Mouse (Mus musculus) embryonic facial prominence, embryonic 14.5 days (tissue): ENCODE measurements around the gene Lgr5. TPM values are rescaled to one million over a fixed set of nuclear protein-coding genes. Genes with fewer than 3 reads are reported as not detected.

ENCODE experiments used
- ATAC-seq: fragments of 200-750 bp; cut with Nextera tagmentation; 2 replicates; pipeline ENCODE4 v1.8.0; 2017; ENCODE audit warnings: low read depth, moderate number of reproducible peaks, moderate TSS enrichment
- DNase-seq: peaks from one replicate; pipeline ENCODE4 v3.0.0-alpha.2; 2015; ENCODE audit warnings: low spot score
- H3K27ac ChIP-seq: fragments of 300-500 bp; sonication (generic); replicated peaks from 2 replicates; pipeline ENCODE4 v1.5.1; 2014; ENCODE audit warnings: low read depth, mild to moderate bottlenecking, low read length, moderate library complexity
- H3K27me3 ChIP-seq: fragments of 300-500 bp; sonication (generic); replicated peaks from 2 replicates; pipeline ENCODE4 v1.6.1; 2014; ENCODE audit warnings: low read length; ENCODE audit not compliant: control insufficient read depth, insufficient read depth
- H3K36me3 ChIP-seq: fragments of 300-500 bp; sonication (generic); 2 replicates; pipeline ENCODE4 v1.6.1; 2014; ENCODE audit warnings: low read length, mixed read lengths; ENCODE audit not compliant: control insufficient read depth, insufficient read depth
- H3K4me1 ChIP-seq: fragments of 300-500 bp; sonication (generic); 2 replicates; pipeline ENCODE4 v1.6.1; 2014; ENCODE audit warnings: antibody characterized with exemption, low read length; ENCODE audit not compliant: control insufficient read depth, insufficient read depth
- H3K4me2 ChIP-seq: fragments of 300-500 bp; sonication (generic); 2 replicates; pipeline ENCODE4 v1.6.1; 2014; ENCODE audit warnings: low read depth, mild to moderate bottlenecking, low read length, moderate library complexity, mixed read lengths
- H3K4me3 ChIP-seq: fragments of 300-500 bp; sonication (generic); 2 replicates; pipeline ENCODE4 v1.5.1; 2014; ENCODE audit warnings: low read depth, mild to moderate bottlenecking, low read length
- H3K9ac ChIP-seq: fragments of 300-500 bp; sonication (generic); 2 replicates; pipeline ENCODE4 v1.6.1; 2014; ENCODE audit warnings: low read depth, mild to moderate bottlenecking, low read length, moderate library complexity, mixed read lengths
- H3K9me3 ChIP-seq: fragments of 300-500 bp; sonication (generic); 2 replicates; pipeline ENCODE4 v1.6.1; 2016; ENCODE audit warnings: low read length; ENCODE audit not compliant: control insufficient read depth
- WGBS: fragments of 180-500 bp; shearing (Covaris S2); extraction: QIAGEN DNeasy Blood & Tissue Kit; methylation state at CpG from one replicate; pipeline ENCODE4 v1.1.7; 2014; 5-methylcytosine and 5-hydroxymethylcytosine counted together
- polyA plus RNA-seq: library from polyadenylated mRNA; unstranded; fragments of >200 nt; fragmentation: Nextera tagmentation; extraction: Ambion mirVana; gene quantifications from 2 replicates; pipeline ENCODE4 v1.2.1, GENCODE M21; 2014

Lgr5 gene
- polyA plus RNA-seq, 1 experiment from 2014 or later, result 10.4 TPM

DNA sequence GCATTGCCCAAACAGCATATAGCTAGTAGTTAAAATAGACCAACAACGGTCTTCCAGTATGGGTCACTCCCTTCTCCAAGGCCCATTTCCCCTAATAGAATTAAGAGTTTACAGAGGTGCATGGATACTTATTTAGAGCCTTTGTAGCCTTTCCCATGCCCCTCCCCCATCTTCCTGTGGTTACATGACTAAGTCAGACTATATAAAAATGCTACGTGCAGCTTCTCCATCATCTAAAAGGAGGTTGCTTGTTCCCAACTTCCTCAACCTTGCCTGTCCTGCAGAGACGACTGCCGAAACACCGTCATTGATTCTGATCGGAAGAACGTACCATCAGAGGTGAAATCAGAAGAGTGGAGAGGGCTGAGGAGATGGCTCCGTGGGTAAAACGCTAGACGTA is 82.4 kb downstream of the Lgr5 start:
- H3K27ac ChIP-seq, result no peak overlapping the region
- no peak overlapping the region for H3K4me2 ChIP-seq
- H3K4me3 ChIP-seq, result no peak overlapping the region
- 87% methylated on average over 10 of the region's 10 CpGs for WGBS
- H3K36me3 ChIP-seq, result no peaks in the 10 kb centered on the region
- ATAC-seq (no peak), DNase-seq (no peak)
- no peaks in the 10 kb centered on the region for H3K9me3 ChIP-seq
- H3K9ac ChIP-seq, result no peak overlapping the region
- H3K4me1 ChIP-seq, result no peaks in the 10 kb centered on the region
- H3K27me3 ChIP-seq, result no peaks in the 10 kb centered on the region

DNA sequence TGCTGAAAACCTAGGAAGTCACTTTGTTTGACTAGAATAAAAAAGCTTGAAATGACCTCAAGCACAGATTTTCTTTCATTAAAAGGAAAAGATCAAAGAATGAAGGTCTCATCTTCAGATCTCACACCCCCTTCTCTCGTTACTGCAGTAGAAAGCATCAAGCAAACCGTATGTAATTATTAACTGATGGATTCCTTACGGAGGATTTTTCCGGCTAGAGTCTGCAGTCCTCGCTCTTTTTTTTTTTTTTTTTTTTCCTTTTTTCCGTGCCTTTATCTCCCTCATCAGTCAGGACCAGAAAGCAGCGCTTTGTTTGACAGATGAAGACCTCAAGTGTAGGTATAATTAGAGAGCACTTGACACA is 93.8 kb downstream of the Lgr5 start:
- Histone ChIP-seq H3K27ac (no peak overlapping the region), H3K27me3 (no peaks in the 10 kb centered on the region), H3K36me3 (no peaks in the 10 kb centered on the region), H3K4me3 (peak overlapping the region; percentile 4; the same call in 1 of the 2 replicates), H3K9me3 (0 out of 2 replicates have a peak, but pooled peaks cover 4% of the 10 kb centered on the region), H3K9ac (no peak overlapping the region), H3K4me1 (peaks cover 11% of the 10 kb centered on the region; the same call in 1 of the 2 replicates), H3K4me2 (peak overlapping the region; percentile 45)
- WGBS, result 3% methylated on average over 7 of the region's 7 CpGs
- DNase-seq (no peak), ATAC-seq (no peak)

DNA sequence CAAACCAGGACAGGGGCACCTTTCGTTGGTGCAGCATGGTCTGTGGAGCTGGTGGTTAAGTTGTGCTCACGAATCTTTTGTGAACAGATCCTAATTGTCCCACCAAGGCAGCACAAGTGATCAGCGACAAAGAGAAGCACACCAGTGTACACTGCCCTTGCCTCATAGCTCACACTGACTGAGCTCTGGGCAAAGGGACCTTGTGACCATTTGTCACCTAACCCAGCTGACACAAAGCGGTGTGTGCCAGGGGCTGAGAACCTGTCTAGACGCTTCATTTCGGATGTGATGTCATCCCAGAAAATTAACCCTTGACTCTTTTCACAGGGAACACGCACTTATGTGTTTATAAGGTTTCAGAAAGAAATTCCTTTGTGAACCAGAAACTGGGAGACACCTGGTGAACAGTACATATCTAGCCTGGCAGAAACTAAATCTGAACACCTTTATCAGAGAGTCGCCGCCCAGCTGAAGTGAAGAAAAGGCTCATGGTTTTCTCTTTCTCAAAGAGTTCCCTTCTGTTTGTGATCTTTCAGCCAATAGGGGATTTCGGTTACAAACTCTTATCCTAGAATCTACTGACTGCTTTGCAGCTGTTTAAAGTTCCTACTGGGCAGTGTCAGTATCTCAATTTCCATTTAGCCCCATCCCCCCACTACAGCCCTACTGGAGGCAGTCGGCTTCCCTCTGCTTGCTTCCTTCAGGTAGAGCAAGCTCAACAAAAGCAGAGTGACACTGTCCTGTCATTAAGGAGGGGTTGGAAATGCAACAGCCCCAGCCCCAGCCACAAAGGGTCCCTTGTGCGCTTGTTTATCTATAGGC is 94.4 kb downstream of the Lgr5 start:
- peak overlapping the region; percentile 45 for H3K4me2 ChIP-seq
- peak overlapping the region; percentile 4; the same call in 1 of the 2 replicates for H3K4me3 ChIP-seq
- H3K4me1 ChIP-seq, result peaks cover 11% of the 10 kb centered on the region; the same call in 1 of the 2 replicates
- 0 out of 2 replicates have a peak, but pooled peaks cover 4% of the 10 kb centered on the region for H3K9me3 ChIP-seq
- H3K27me3 ChIP-seq, result no peaks in the 10 kb centered on the region
- 33% methylated on average over 12 of the region's 12 CpGs for WGBS
- DNase-seq (peak; percentile 57), ATAC-seq (peak; percentile 70)
- H3K9ac ChIP-seq, result no peak overlapping the region
- no peak overlapping the region for H3K27ac ChIP-seq
- no peaks in the 10 kb centered on the region for H3K36me3 ChIP-seq

DNA sequence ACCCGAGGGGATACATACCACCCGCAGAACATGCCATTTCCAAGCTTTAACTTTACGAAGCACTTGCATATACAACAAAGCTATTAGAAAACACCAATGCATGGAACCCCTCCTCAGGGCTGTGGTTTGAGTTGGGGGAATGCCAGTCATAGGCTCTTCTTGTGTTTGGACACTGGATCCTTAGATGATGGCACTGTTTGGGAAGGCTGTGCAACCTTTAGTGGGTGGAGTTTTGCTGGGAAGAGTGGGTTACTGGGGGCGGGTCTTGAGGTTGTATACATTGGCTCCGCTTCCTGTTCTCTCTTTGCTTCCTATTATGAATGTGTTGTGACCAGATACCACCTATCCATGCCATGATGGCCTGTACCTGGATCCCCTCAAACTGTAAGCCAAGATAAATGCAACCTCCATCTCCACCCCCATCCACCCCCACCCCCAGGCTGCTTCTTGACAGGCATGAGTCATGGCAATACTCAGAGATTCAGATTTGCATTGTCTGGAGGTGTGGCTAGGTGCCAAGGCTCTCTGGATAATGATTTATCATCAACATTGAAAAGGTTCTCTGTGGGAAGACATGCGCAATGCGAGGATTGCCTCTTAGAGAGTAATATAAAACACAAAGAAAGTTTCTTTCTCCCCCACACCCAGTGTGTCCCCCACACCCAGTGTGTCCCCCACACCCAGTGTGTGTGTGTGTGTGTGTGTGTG is 95.6 kb downstream of the Lgr5 start:
- no peak overlapping the region for H3K9ac ChIP-seq
- H3K36me3 ChIP-seq, result no peaks in the 10 kb centered on the region
- 78% methylated on average over 7 of the region's 7 CpGs for WGBS
- no peak for DNase-seq
- no peak for ATAC-seq
- no peaks in the 10 kb centered on the region for H3K27me3 ChIP-seq
- H3K4me2 ChIP-seq, result no peak overlapping the region
- H3K4me3 ChIP-seq, result no peak overlapping the region
- H3K27ac ChIP-seq, result no peak overlapping the region
- H3K9me3 ChIP-seq, result 0 out of 2 replicates have a peak, but pooled peaks cover 4% of the 10 kb centered on the region
- H3K4me1 ChIP-seq, result peaks cover 11% of the 10 kb centered on the region; the same call in 1 of the 2 replicates

DNA sequence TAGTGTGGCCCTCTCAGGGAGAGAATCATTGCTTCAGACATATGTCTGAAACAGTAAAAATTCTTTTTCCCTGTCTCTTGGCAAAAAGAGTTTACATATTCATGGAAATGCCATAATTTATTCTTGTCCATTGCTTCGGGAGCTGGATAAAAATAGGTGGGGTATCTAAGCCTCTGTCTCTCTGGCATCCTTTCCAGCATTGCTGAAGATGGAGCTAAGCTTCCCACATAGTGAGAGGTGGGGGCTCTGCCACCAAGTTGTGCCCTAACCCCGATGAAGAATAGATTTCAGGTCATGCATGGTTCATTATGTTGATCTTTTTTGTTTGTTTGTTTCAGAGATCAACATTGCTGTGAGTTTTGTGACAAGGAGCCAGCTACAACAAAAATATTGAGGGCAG is 102.0 kb downstream of the Lgr5 start:
- Histone ChIP-seq H3K27me3 (no peaks in the 10 kb centered on the region), H3K36me3 (no peaks in the 10 kb centered on the region), H3K4me1 (no peaks in the 10 kb centered on the region), H3K27ac (no peak overlapping the region), H3K9me3 (no peaks in the 10 kb centered on the region), H3K9ac (no peak overlapping the region), H3K4me2 (no peak overlapping the region), H3K4me3 (no peak overlapping the region)
- no peak for ATAC-seq
- 85% methylated on average over 2 of the region's 2 CpGs for WGBS
- DNase-seq, result no peak

DNA sequence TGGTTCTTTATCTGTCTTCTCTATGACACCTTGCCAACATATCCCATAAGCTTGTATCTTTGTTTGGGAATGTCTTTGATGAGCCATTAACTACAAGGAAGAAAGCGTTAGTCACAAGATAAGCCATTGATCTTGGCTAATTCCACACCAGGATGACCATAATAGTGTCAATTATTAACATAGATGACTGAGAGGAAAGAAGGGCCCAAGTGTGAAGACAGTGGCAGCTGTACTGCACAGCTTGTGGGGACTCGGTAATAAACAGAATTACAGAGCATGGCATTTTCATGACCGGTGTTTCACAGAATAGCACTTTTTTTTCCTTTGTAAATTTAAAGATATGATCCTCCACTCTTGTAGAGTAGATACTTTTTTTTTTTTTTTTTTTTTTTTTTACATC is 102.9 kb downstream of the Lgr5 start:
- H3K27ac ChIP-seq, result no peak overlapping the region
- no peak for DNase-seq
- H3K4me1 ChIP-seq, result peaks cover 2% of the 10 kb centered on the region
- ATAC-seq, result no peak
- no peak overlapping the region for H3K4me3 ChIP-seq
- H3K9me3 ChIP-seq, result no peaks in the 10 kb centered on the region
- 84% methylated on average over 3 of the region's 3 CpGs for WGBS
- no peaks in the 10 kb centered on the region for H3K36me3 ChIP-seq
- H3K9ac ChIP-seq, result no peak overlapping the region
- no peak overlapping the region for H3K4me2 ChIP-seq
- no peaks in the 10 kb centered on the region for H3K27me3 ChIP-seq

DNA sequence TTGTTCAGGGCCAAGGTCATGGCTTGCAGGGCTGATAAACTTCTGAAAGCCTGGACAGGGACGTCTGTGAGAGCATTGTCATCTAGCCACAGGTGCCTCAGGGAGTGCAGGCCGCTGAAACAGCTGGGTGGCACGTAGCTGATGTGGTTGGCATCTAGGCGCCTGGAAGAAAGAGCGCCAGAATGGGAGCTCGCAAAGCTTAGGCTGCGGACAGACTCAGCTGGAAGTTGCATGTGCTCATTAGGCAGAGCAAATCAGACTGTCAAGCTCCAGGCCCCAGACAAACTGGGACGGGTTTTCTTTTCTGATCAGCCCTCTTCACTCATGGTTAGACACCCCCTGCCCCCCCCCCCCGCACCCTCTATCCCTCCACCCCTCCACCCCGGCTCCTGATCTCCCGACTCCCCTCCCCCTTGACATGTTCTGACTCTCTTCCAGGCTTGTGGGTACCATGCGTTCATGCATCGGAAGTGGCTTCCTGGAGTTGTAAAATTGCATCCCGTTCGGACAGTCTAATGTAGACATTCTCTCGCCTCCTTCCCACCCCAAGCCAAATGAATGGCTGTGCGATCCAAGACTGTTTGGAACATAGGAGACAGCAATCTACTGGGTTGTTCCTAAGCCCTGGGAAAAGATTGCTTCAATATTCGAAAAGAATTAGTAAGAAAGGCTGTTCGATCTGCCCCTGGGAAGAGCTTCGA is 109.0 kb downstream of the Lgr5 start:
- peak overlapping the region; percentile 31; the same call in 1 of the 2 replicates for H3K9ac ChIP-seq
- H3K9me3 ChIP-seq, result no peaks in the 10 kb centered on the region
- DNase-seq (peak; percentile 60), ATAC-seq (peak; percentile 63; the same call in 1 of the 2 replicates)
- peaks cover 15% of the 10 kb centered on the region for H3K4me1 ChIP-seq
- H3K4me3 ChIP-seq, result peak overlapping the region; percentile 24
- no peaks in the 10 kb centered on the region for H3K36me3 ChIP-seq
- WGBS, result 10% methylated on average over 20 of the region's 20 CpGs
- H3K27me3 ChIP-seq, result no peaks in the 10 kb centered on the region
- peak overlapping the region; percentile 28; the same call in 1 of the 2 replicates for H3K27ac ChIP-seq
- H3K4me2 ChIP-seq, result peak overlapping the region; percentile 54

DNA sequence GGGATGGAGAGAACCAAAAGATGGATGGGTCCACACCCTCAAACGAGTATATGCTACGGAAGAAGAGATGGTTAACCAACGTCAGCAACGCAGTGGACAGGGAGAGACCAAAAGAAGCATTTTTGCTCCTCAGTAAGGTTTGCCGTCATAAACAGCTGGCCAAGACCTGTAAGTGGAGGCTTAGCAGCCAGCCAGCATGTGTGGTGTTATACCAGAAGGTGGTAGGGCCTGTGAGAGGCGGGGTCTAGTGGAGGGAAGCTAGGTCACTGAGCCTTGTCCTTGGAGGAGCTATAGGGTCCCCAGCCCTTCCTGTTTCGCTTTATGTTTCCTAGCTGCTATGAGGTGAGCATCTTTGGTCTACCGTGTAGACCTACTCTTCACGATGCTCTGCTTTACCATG is 111.1 kb downstream of the Lgr5 start:
- H3K27me3 ChIP-seq, result no peaks in the 10 kb centered on the region
- H3K4me1 ChIP-seq, result peaks cover 15% of the 10 kb centered on the region
- DNase-seq, result no peak
- H3K4me3 ChIP-seq, result no peak overlapping the region
- no peak for ATAC-seq
- no peak overlapping the region for H3K27ac ChIP-seq
- H3K36me3 ChIP-seq, result no peaks in the 10 kb centered on the region
- H3K4me2 ChIP-seq, result no peak overlapping the region
- WGBS, result 96% methylated on average over 9 of the region's 9 CpGs
- no peak overlapping the region for H3K9ac ChIP-seq
- no peaks in the 10 kb centered on the region for H3K9me3 ChIP-seq
